Mouse (Mus musculus) testis, adult 2 months (tissue): Measurements from ENCODE around the gene Arpc1a.

Experiments
- CTCF ChIP-seq: fragments of 200-500 bp; IDR thresholded peaks from 2 replicates; pipeline ENCODE4 v1.5.1; 2012; ENCODE audit warnings: low read depth, mild to moderate bottlenecking, inconsistent platforms, low read length, moderate library complexity; ENCODE audit not compliant: control insufficient read depth, insufficient read depth, insufficient replicate concordance
- POLR2A ChIP-seq: fragments of 200-500 bp; IDR thresholded peaks from 2 replicates; pipeline ENCODE4 v1.6.1; 2012; ENCODE audit warnings: low read depth, mild to moderate bottlenecking, inconsistent platforms, low read length, moderate library complexity; ENCODE audit not compliant: control insufficient read depth

GRCm38 (mm10) chr5:145096195-145096594 is 12.6 kb downstream of the Arpc1a start:
- TF ChIP-seq CTCF (no peak), POLR2A (no peak)
